ENCODE assay signal across 25 mouse cellular contexts in genomic region chr10:62135696-62136470, GRCm38 (mm10). TPM values are rescaled to one million over a fixed set of nuclear protein-coding genes. Genes with fewer than 3 reads are reported as not detected.
"Had no signal": no experiment of that assay in that cellular context is flagged by ENCODE, and none has a peak within 500 bp of the region (broad histone marks: within the 10 kb centered on the region; RNA-seq: fewer than 3 reads in every experiment).

No protein-coding gene starts in this region.

- H3K36me3 ChIP-seq: limb, embryonic 15.5 days; liver, embryonic 12.5 days; midbrain, embryonic 12.5 days had no signal

- H3K4me3 ChIP-seq: limb, embryonic 15.5 days; liver, embryonic 12.5 days; megakaryocyte, embryonic 14.5 days; midbrain, embryonic 12.5 days; myocyte had no signal

- DNase-seq: kidney, adult 8-10 months; kidney, postnatal 25 days; layer of hippocampus, adult 9-11 months; layer of hippocampus, postnatal 36 days; lung, embryonic 14.5 days; lung, postnatal 10 days; retina, postnatal 1 day; right cerebral cortex, postnatal 4 days; spleen, adult 18-20 months; thymus, postnatal 36 days had no signal

- H3K27ac ChIP-seq: limb, embryonic 15.5 days; liver, embryonic 12.5 days; macrophage; midbrain, embryonic 12.5 days had no signal

- H3K4me2 ChIP-seq: limb, embryonic 15.5 days; liver, embryonic 12.5 days; lung, embryonic 14.5 days; midbrain, embryonic 12.5 days had no signal

- ATAC-seq: intestine, postnatal 0 days; liver, embryonic 12.5 days had no signal

- H3K9me3 ChIP-seq: limb, embryonic 15.5 days; liver, embryonic 12.5 days; megakaryocyte, embryonic 14.5 days; midbrain, embryonic 12.5 days had no signal

- H3K9ac ChIP-seq: limb, embryonic 15.5 days; liver, embryonic 12.5 days; lung, embryonic 14.5 days; midbrain, embryonic 12.5 days had no signal

- H3K4me1 ChIP-seq: liver, embryonic 12.5 days; megakaryocyte, embryonic 14.5 days had no signal

RNA-seq across cellular contexts. Expression of gene Neurog3, which starts 3.0 kb away (rescaled TPM):
- total RNA-seq: layer of hippocampus, adult 18-20 months; layer of hippocampus, postnatal 36 days; left cerebral cortex, adult 8-10 months; left cerebral cortex, postnatal 25 days; midbrain, postnatal 0 days; neutrophil, adult 5-6 weeks had no signal
- polyA plus RNA-seq: kidney, embryonic 16.5 days; limb, embryonic 11.5 days; limb, embryonic 15.5 days; liver, embryonic 12.5 days; lung, embryonic 14.5 days; macrophage; midbrain, embryonic 12.5 days; midbrain, postnatal 0 days; myocyte; thymus, postnatal 0 days had no signal

RNA-seq across cellular contexts. Expression of gene Fam241b, which starts 7.8 kb away (rescaled TPM):
- total RNA-seq: neutrophil, adult 5-6 weeks had no signal
- polyA plus RNA-seq: macrophage had no signal
